Mouse (Mus musculus): ENCODE data around the gene Rab40c. TPM values are rescaled to one million over a fixed set of nuclear protein-coding genes. Genes with fewer than 3 reads are reported as not detected.

The Rab40c gene
- polyA plus RNA-seq, 1 experiment from 2014 or later, result 15.8 TPM

GRCm38 (mm10) chr17:25832436-25833290, 86.9 kb downstream of the Rab40c start:
- no peaks in the 10 kb centered on the region for H3K9me3 ChIP-seq (ENCODE audit: control insufficient read depth)
- TF ChIP-seq CTCF (IDR thresholded peaks at IDR 0.05; ENCODE audit: low read depth), result 0 out of 2 replicates have a peak, but pooled peaks have one; percentile 14
- peak overlapping the region; percentile 93 for H3K4me2 ChIP-seq (replicated peaks; ENCODE audit: low read depth)
- under 1% methylated on average over 72 of the region's 77 CpGs for WGBS
- peaks cover 28% of the 10 kb centered on the region for H3K36me3 ChIP-seq (ENCODE audit: control insufficient read depth, insufficient read depth)
- H3K9ac ChIP-seq (ENCODE audit: low read depth, low read length), result peak overlapping the region; percentile 78
- peak; percentile 87 for ATAC-seq
- H3K4me3 ChIP-seq (ENCODE audit: low read depth, low read length), result peak overlapping the region; percentile 76
- peaks cover 11% of the 10 kb centered on the region; the same call in 1 of the 2 replicates for H3K4me1 ChIP-seq (replicated peaks; ENCODE audit: control insufficient read depth, insufficient read depth, low read length)
- H3K27ac ChIP-seq (ENCODE audit: low read depth, low read length), result peak overlapping the region; percentile 98
- no peaks in the 10 kb centered on the region for H3K27me3 ChIP-seq (replicated peaks; ENCODE audit: control insufficient read depth, insufficient read depth, low read length)

Other genes starting within 250 kb of the Rab40c start
- 0.92 and 0.95 TPM in 2 replicates for gene Gng13, start 202.6 kb downstream of the Rab40c start, polyA plus RNA-seq (2015; fragmentation: Nextera tagmentation; extraction: Ambion mirVana)
- gene Chtf18, start 192.3 kb downstream of the Rab40c start, polyA plus RNA-seq (2015; fragmentation: Nextera tagmentation; extraction: Ambion mirVana), result 4.3 and 6.1 TPM in 2 replicates
- gene Rpusd1, start 192.1 kb downstream of the Rab40c start, polyA plus RNA-seq (2015; fragmentation: Nextera tagmentation; extraction: Ambion mirVana), result 6.7 and 7.2 TPM in 2 replicates
- not detected in 2 replicates for gene Mslnl, start 183.7 kb downstream of the Rab40c start, polyA plus RNA-seq (2015; fragmentation: Nextera tagmentation; extraction: Ambion mirVana)
- gene Msln, start 165.3 kb downstream of the Rab40c start, polyA plus RNA-seq (2015; fragmentation: Nextera tagmentation; extraction: Ambion mirVana), result 48.2 and 57.0 TPM in 2 replicates
- 20.2 and 21.7 TPM in 2 replicates for gene Narfl, start 146.0 kb downstream of the Rab40c start, polyA plus RNA-seq (2015; fragmentation: Nextera tagmentation; extraction: Ambion mirVana)
- 28.2 and 31.4 TPM in 2 replicates for gene Haghl, start 134.1 kb downstream of the Rab40c start, polyA plus RNA-seq (2015; fragmentation: Nextera tagmentation; extraction: Ambion mirVana)
- 0.09 and 0.18 TPM in 2 replicates for gene Ccdc78, start 133.1 kb downstream of the Rab40c start, polyA plus RNA-seq (2015; fragmentation: Nextera tagmentation; extraction: Ambion mirVana)
- gene Fam173a, start 126.8 kb downstream of the Rab40c start, polyA plus RNA-seq (2015; fragmentation: Nextera tagmentation; extraction: Ambion mirVana), result 127 and 129 TPM in 2 replicates
- gene AC134908.4, start 124.1 kb downstream of the Rab40c start, polyA plus RNA-seq (2015; fragmentation: Nextera tagmentation; extraction: Ambion mirVana), result not detected in 2 replicates
- 21.4 and 23.5 TPM in 2 replicates for gene Metrn, start 122.6 kb downstream of the Rab40c start, polyA plus RNA-seq (2015; fragmentation: Nextera tagmentation; extraction: Ambion mirVana)
- 1.1 and 1.5 TPM in 2 replicates for gene Fbxl16, start 110.6 kb downstream of the Rab40c start, polyA plus RNA-seq (2015; fragmentation: Nextera tagmentation; extraction: Ambion mirVana)
- 9.6 and 10.2 TPM in 2 replicates for gene Wdr24, start 96.1 kb downstream of the Rab40c start, polyA plus RNA-seq (2015; fragmentation: Nextera tagmentation; extraction: Ambion mirVana)
- 22.7 and 23.0 TPM in 2 replicates for gene Jmjd8, start 90.9 kb downstream of the Rab40c start, polyA plus RNA-seq (2015; fragmentation: Nextera tagmentation; extraction: Ambion mirVana)
- 245 and 246 TPM in 2 replicates for gene Stub1, start 86.3 kb downstream of the Rab40c start, polyA plus RNA-seq (2015; fragmentation: Nextera tagmentation; extraction: Ambion mirVana)
- gene Rhbdl1, start 82.4 kb downstream of the Rab40c start, polyA plus RNA-seq (2015; fragmentation: Nextera tagmentation; extraction: Ambion mirVana), result 1.4 and 1.9 TPM in 2 replicates
- gene Gm20683, start 78.0 kb downstream of the Rab40c start, polyA plus RNA-seq (2015; fragmentation: Nextera tagmentation; extraction: Ambion mirVana), result 0.54 and 0.90 TPM in 2 replicates
- gene Rhot2, start 74.9 kb downstream of the Rab40c start, polyA plus RNA-seq (2015; fragmentation: Nextera tagmentation; extraction: Ambion mirVana), result 18.1 and 20.4 TPM in 2 replicates
- 2.5 and 2.9 TPM in 2 replicates for gene Wdr90, start 58.2 kb downstream of the Rab40c start, polyA plus RNA-seq (2015; fragmentation: Nextera tagmentation; extraction: Ambion mirVana)
- gene Mcrip2, start 51.0 kb downstream of the Rab40c start, polyA plus RNA-seq (2015; fragmentation: Nextera tagmentation; extraction: Ambion mirVana), result 51.0 and 55.9 TPM in 2 replicates
- gene Mettl26, start 44.7 kb downstream of the Rab40c start, polyA plus RNA-seq (2015; fragmentation: Nextera tagmentation; extraction: Ambion mirVana), result 46.6 and 51.7 TPM in 2 replicates
- gene Wfikkn1, start 38.9 kb downstream of the Rab40c start, polyA plus RNA-seq (2015; fragmentation: Nextera tagmentation; extraction: Ambion mirVana), result 0.14 and 0.27 TPM in 2 replicates
- gene Pigq, start 25.2 kb upstream of the Rab40c start, polyA plus RNA-seq (2015; fragmentation: Nextera tagmentation; extraction: Ambion mirVana), result 34.9 and 37.2 TPM in 2 replicates
- gene Nhlrc4, start 25.2 kb upstream of the Rab40c start, polyA plus RNA-seq (2015; fragmentation: Nextera tagmentation; extraction: Ambion mirVana), result not detected in 2 replicates
- 0.05 and 0.09 TPM in 2 replicates for gene A930017K11Rik, start 32.8 kb upstream of the Rab40c start, polyA plus RNA-seq (2015; fragmentation: Nextera tagmentation; extraction: Ambion mirVana)
- 29.5 and 37.4 TPM in 2 replicates for gene Capn15, start 66.1 kb upstream of the Rab40c start, polyA plus RNA-seq (2015; fragmentation: Nextera tagmentation; extraction: Ambion mirVana)
- 32.3 and 37.5 TPM in 2 replicates for gene Rab11fip3, start 149.8 kb upstream of the Rab40c start, polyA plus RNA-seq (2015; fragmentation: Nextera tagmentation; extraction: Ambion mirVana)
- 36.2 and 37.4 TPM in 2 replicates for gene Decr2, start 170.6 kb upstream of the Rab40c start, polyA plus RNA-seq (2015; fragmentation: Nextera tagmentation; extraction: Ambion mirVana)
- 18.5 and 20.4 TPM in 2 replicates for gene Nme4, start 175.9 kb upstream of the Rab40c start, polyA plus RNA-seq (2015; fragmentation: Nextera tagmentation; extraction: Ambion mirVana)
- gene Tmem8, start 193.6 kb upstream of the Rab40c start, polyA plus RNA-seq (2015; fragmentation: Nextera tagmentation; extraction: Ambion mirVana), result 26.5 TPM in 2 replicates
- 142 and 143 TPM in 2 replicates for gene Mrpl28, start 203.8 kb upstream of the Rab40c start, polyA plus RNA-seq (2015; fragmentation: Nextera tagmentation; extraction: Ambion mirVana)
- gene Axin1, start 219.0 kb upstream of the Rab40c start, polyA plus RNA-seq (2015; fragmentation: Nextera tagmentation; extraction: Ambion mirVana), result 9.3 and 9.6 TPM in 2 replicates